Mouse (Mus musculus): ENCODE data around the gene Il1rl1.

The Il1rl1 gene

GRCm38 (mm10) chr1:40439504-40439903 lies 10.1 kb downstream of the Il1rl1 start:
- DNase-seq, result no peak

- no peak for DNase-seq
Measured at GRCm38 (mm10) chr1:40444800-40445199, 15.4 kb downstream of the Il1rl1 start.

GRCm38 (mm10) chr1:40465477-40466430 lies 36.4 kb downstream of the Il1rl1 start, which contains the start of gene Il18r1:
Gene Il18r1 (plus strand): TSS chr1:40465552.
- DNase-seq, result peak; percentile 21

- no peak for DNase-seq
Measured at GRCm38 (mm10) chr1:40467306-40467705, 37.9 kb downstream of the Il1rl1 start.

- DNase-seq, result no peak
Measured at GRCm38 (mm10) chr1:40468805-40469204, 39.4 kb downstream of the Il1rl1 start.

GRCm38 (mm10) chr1:40469900-40470299 lies 40.5 kb downstream of the Il1rl1 start:
- DNase-seq, result no peak

GRCm38 (mm10) chr1:40472401-40472800 lies 43.0 kb downstream of the Il1rl1 start:
- no peak for DNase-seq

- DNase-seq, result no peak
Measured at GRCm38 (mm10) chr1:40473640-40474039, 44.3 kb downstream of the Il1rl1 start.

- DNase-seq, result no peak
Measured at GRCm38 (mm10) chr1:40474336-40474735, 45.0 kb downstream of the Il1rl1 start.

- DNase-seq, result peak; percentile 7
Measured at GRCm38 (mm10) chr1:40475697-40476096, 46.3 kb downstream of the Il1rl1 start.

- no peak for DNase-seq
Measured at GRCm38 (mm10) chr1:40476756-40477155, 47.4 kb downstream of the Il1rl1 start.

- DNase-seq, result peak; percentile 5
Measured at GRCm38 (mm10) chr1:40479505-40479923, 50.1 kb downstream of the Il1rl1 start.

- DNase-seq, result no peak
Measured at GRCm38 (mm10) chr1:40494594-40494993, 65.2 kb downstream of the Il1rl1 start.

GRCm38 (mm10) chr1:40499708-40500107 lies 70.3 kb downstream of the Il1rl1 start:
- DNase-seq, result no peak

- DNase-seq, result no peak
Measured at GRCm38 (mm10) chr1:40501126-40501525, 71.8 kb downstream of the Il1rl1 start.

GRCm38 (mm10) chr1:40501546-40502398 lies 72.4 kb downstream of the Il1rl1 start:
- no peak for DNase-seq

GRCm38 (mm10) chr1:40504548-40504947 lies 75.2 kb downstream of the Il1rl1 start:
- DNase-seq, result no peak
